Mouse (Mus musculus) megakaryocyte, embryonic 14.5 days (primary cell): ENCODE data around the gene Olfr1394.

Source experiments
- FLI1 ChIP-seq: IDR thresholded peaks from 2 replicates; pipeline ENCODE4 v1.6.1; 2012; ENCODE audit warnings: low read length, inconsistent platforms, mixed read lengths
- GATA1 ChIP-seq: IDR thresholded peaks from 3 replicates; pipeline ENCODE4 v1.6.1; 2012; ENCODE audit warnings: mixed read lengths, low read length, inconsistent platforms, borderline replicate concordance

- TF ChIP-seq GATA1 (no peak), FLI1 (no peak)
These were observed 49.8 kb downstream of the Olfr1394 start for GRCm38 (mm10) chr11:49203771-49204497.
